Mouse (Mus musculus): ENCODE measurements around the gene Alyref.

DNA sequence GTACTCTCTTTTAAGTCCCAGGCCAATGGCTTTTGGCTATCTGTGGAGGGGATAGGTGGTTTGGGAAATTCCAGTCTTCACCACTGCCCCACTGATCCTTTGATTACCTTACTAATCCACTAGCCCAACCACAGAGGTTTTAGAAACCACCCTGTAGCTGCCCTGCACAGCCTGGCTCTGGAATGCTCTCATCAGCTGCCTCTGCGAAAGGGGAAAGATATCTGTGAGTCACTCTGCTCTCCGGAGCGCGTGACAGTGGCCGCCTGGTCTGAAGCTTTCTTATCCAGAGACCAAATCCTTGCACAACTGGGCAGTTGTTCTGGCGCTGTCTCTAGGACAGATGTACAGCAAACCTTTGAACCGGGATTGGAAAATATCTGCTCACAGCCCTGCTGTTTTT is 43.3 kb downstream of the Alyref start:
- TF ChIP-seq POLR2AphosphoS2 (IDR thresholded peaks at IDR 0.05; ENCODE audit: insufficient read length, low read depth) (no peak), POLR2A (IDR thresholded peaks at IDR 0.05; ENCODE audit: insufficient read length, low read depth) (no peak), TCF12 (IDR thresholded peaks at IDR 0.05; ENCODE audit: insufficient read depth, poor library complexity, severe bottlenecking) (peak; percentile 36), USF1 (IDR thresholded peaks at IDR 0.05; ENCODE audit: low read depth) (peak; percentile 34), TCF3 (IDR thresholded peaks at IDR 0.05; ENCODE audit: insufficient read length, low read depth) (peak; percentile 4), MAX (IDR thresholded peaks at IDR 0.05; ENCODE audit: low read depth) (no peak), MYOD1 (IDR thresholded peaks at IDR 0.05; ENCODE audit: control insufficient read depth in 1 of 3, insufficient read length in 2 of 3, low read depth in 2 of 3) (peak in 2 of 3 experiments; percentile 52 to 73), MYOG (IDR thresholded peaks at IDR 0.05; ENCODE audit: control insufficient read depth in 1 of 3, insufficient read depth in 1 of 3, insufficient read length in 2 of 3, low read depth in 2 of 3) (peak in 2 of 3 experiments; percentile 74 to 82), E2F4 (IDR thresholded peaks at IDR 0.05; ENCODE audit: insufficient read depth) (no peak)

All from myocyte (in vitro differentiated cells).